Mouse (Mus musculus): ENCODE measurements around the gene Pde4b. TPM values are rescaled to one million over a fixed set of nuclear protein-coding genes. Genes with fewer than 3 reads are reported as not detected.
"Not testable (repeated sequence)": the region's sequence is repeated elsewhere in the genome, so short reads cannot be mapped to it uniquely, and the experiment has no call there.

Pde4b gene
- polyA plus RNA-seq (2016; fragmentation: Nextera tagmentation; extraction: Ambion mirVana) = 4.5 and 6.2 TPM in 2 replicates

- H3K27me3 ChIP-seq (ENCODE audit: low read depth, poor library complexity, severe bottlenecking) = peaks cover 49% of the 10 kb centered on the region
- peak; percentile 65 for DNase-seq (ENCODE audit: low spot score)
- H3K4me3 ChIP-seq = peak within 1 kb of the TSS; percentile 64
- no peaks in the 10 kb centered on the region for H3K9me3 ChIP-seq (replicated peaks)
- H3K36me3 ChIP-seq = no peaks in the 10 kb centered on the region
- H3K4me1 ChIP-seq = peaks cover 16% of the 10 kb centered on the region
- peak within 1 kb of the TSS; percentile 47; the same call in 1 of the 2 replicates for H3K27ac ChIP-seq
- WGBS = 6% methylated on average over 11 of the region's 11 CpGs
Measured at GRCm38 (mm10) chr4:102087091-102087565, at the start of gene Pde4b. Gene Pde4b (plus strand): TSS chr4:102087543.

- no peak overlapping the region for H3K27ac ChIP-seq
- no peaks in the 10 kb centered on the region for H3K9me3 ChIP-seq (replicated peaks)
- no peaks in the 10 kb centered on the region for H3K36me3 ChIP-seq
- 80% methylated on average over 3 of the region's 3 CpGs for WGBS
- no peak for DNase-seq (ENCODE audit: low spot score)
- H3K4me3 ChIP-seq = no peak overlapping the region
- H3K27me3 ChIP-seq (ENCODE audit: low read depth, poor library complexity, severe bottlenecking) = no peaks in the 10 kb centered on the region
- peaks cover 3% of the 10 kb centered on the region for H3K4me1 ChIP-seq
Measured at GRCm38 (mm10) chr4:102040190-102040589, 47.2 kb upstream of the Pde4b start.

GRCm38 (mm10) chr4:102045183-102046140, 41.9 kb upstream of the Pde4b start:
- Histone ChIP-seq H3K27ac (no peak overlapping the region), H3K36me3 (no peaks in the 10 kb centered on the region), H3K4me3 (no peak overlapping the region), H3K9me3 (replicated peaks) (no peaks in the 10 kb centered on the region), H3K27me3 (ENCODE audit: low read depth, poor library complexity, severe bottlenecking) (no peaks in the 10 kb centered on the region), H3K4me1 (peaks cover 11% of the 10 kb centered on the region)
- DNase-seq (ENCODE audit: low spot score) = no peak
- 64% methylated on average over 6 of the region's 6 CpGs for WGBS

- not testable (repeated sequence) for H3K9me3 ChIP-seq (replicated peaks); H3K27me3 ChIP-seq (ENCODE audit: low read depth, poor library complexity, severe bottlenecking); H3K4me3 ChIP-seq; H3K27ac ChIP-seq; DNase-seq (ENCODE audit: low spot score); H3K36me3 ChIP-seq
- H3K4me1 ChIP-seq = peaks cover 11% of the 10 kb centered on the region
- 93% methylated on average over 14 of the region's 14 CpGs for WGBS
Measured at GRCm38 (mm10) chr4:102049368-102049767, 38.0 kb upstream of the Pde4b start.

GRCm38 (mm10) chr4:102061322-102061721, 26.0 kb upstream of the Pde4b start:
- Histone ChIP-seq H3K36me3 (no peaks in the 10 kb centered on the region), H3K4me1 (no peaks in the 10 kb centered on the region), H3K27me3 (ENCODE audit: low read depth, poor library complexity, severe bottlenecking) (no peaks in the 10 kb centered on the region), H3K27ac (no peak overlapping the region), H3K4me3 (no peak overlapping the region), H3K9me3 (replicated peaks) (no peaks in the 10 kb centered on the region)
- 87% methylated on average over 2 of the region's 2 CpGs for WGBS
- DNase-seq (ENCODE audit: low spot score) = no peak

GRCm38 (mm10) chr4:102069314-102069713, 18.0 kb upstream of the Pde4b start:
- H3K36me3 ChIP-seq = no peaks in the 10 kb centered on the region
- H3K4me1 ChIP-seq = no peaks in the 10 kb centered on the region
- no peak overlapping the region for H3K4me3 ChIP-seq
- no peak for DNase-seq (ENCODE audit: low spot score)
- H3K27me3 ChIP-seq (ENCODE audit: low read depth, poor library complexity, severe bottlenecking) = no peaks in the 10 kb centered on the region
- WGBS = 87% methylated on average over 2 of the region's 2 CpGs
- H3K27ac ChIP-seq = no peak overlapping the region
- H3K9me3 ChIP-seq (replicated peaks) = no peaks in the 10 kb centered on the region

- Histone ChIP-seq H3K27ac (no peak overlapping the region), H3K36me3 (no peaks in the 10 kb centered on the region), H3K27me3 (ENCODE audit: low read depth, poor library complexity, severe bottlenecking) (peaks cover 49% of the 10 kb centered on the region), H3K4me1 (peaks cover 16% of the 10 kb centered on the region), H3K4me3 (no peak overlapping the region), H3K9me3 (replicated peaks) (no peaks in the 10 kb centered on the region)
- 82% methylated on average over 4 of the region's 4 CpGs for WGBS
- no peak for DNase-seq (ENCODE audit: low spot score)
Measured at GRCm38 (mm10) chr4:102086336-102086735, 1.0 kb upstream of the Pde4b start.

- Histone ChIP-seq H3K9me3 (replicated peaks) (no peaks in the 10 kb centered on the region), H3K36me3 (no peaks in the 10 kb centered on the region), H3K4me1 (peaks cover 16% of the 10 kb centered on the region), H3K27ac (peak overlapping the region; percentile 47; the same call in 1 of the 2 replicates), H3K4me3 (peak overlapping the region; percentile 64), H3K27me3 (ENCODE audit: low read depth, poor library complexity, severe bottlenecking) (peaks cover 49% of the 10 kb centered on the region)
- peak; percentile 67 for DNase-seq (ENCODE audit: low spot score)
- WGBS = under 1% methylated on average over 64 of the region's 64 CpGs
Measured at GRCm38 (mm10) chr4:102087566-102088234, 357 bp downstream of the Pde4b start.

- no peaks in the 10 kb centered on the region for H3K36me3 ChIP-seq
- WGBS = 27% methylated on average over 15 of the region's 15 CpGs
- H3K4me1 ChIP-seq = peaks cover 16% of the 10 kb centered on the region
- H3K4me3 ChIP-seq = peak overlapping the region; percentile 64
- no peak for DNase-seq (ENCODE audit: low spot score)
- no peaks in the 10 kb centered on the region for H3K9me3 ChIP-seq (replicated peaks)
- H3K27ac ChIP-seq = peak overlapping the region; percentile 47; the same call in 1 of the 2 replicates
- H3K27me3 ChIP-seq (ENCODE audit: low read depth, poor library complexity, severe bottlenecking) = peaks cover 49% of the 10 kb centered on the region
Measured at GRCm38 (mm10) chr4:102088235-102088867, 1.0 kb downstream of the Pde4b start.

- no peak overlapping the region for H3K4me3 ChIP-seq
- H3K4me1 ChIP-seq = no peaks in the 10 kb centered on the region
- no peak for DNase-seq (ENCODE audit: low spot score)
- 95% methylated on average over 2 of the region's 2 CpGs for WGBS
- H3K9me3 ChIP-seq (replicated peaks) = no peaks in the 10 kb centered on the region
- no peaks in the 10 kb centered on the region for H3K36me3 ChIP-seq
- H3K27ac ChIP-seq = no peak overlapping the region
- no peaks in the 10 kb centered on the region for H3K27me3 ChIP-seq (ENCODE audit: low read depth, poor library complexity, severe bottlenecking)
Measured at GRCm38 (mm10) chr4:102095851-102096250, 8.5 kb downstream of the Pde4b start.

- WGBS = 86% methylated on average over 4 of the region's 4 CpGs
- H3K9me3 ChIP-seq (replicated peaks) = no peaks in the 10 kb centered on the region
- no peak for DNase-seq (ENCODE audit: low spot score)
- H3K27me3 ChIP-seq (ENCODE audit: low read depth, poor library complexity, severe bottlenecking) = no peaks in the 10 kb centered on the region
- no peak overlapping the region for H3K27ac ChIP-seq
- no peaks in the 10 kb centered on the region for H3K4me1 ChIP-seq
- no peaks in the 10 kb centered on the region for H3K36me3 ChIP-seq
- H3K4me3 ChIP-seq = no peak overlapping the region
Measured at GRCm38 (mm10) chr4:102102241-102102640, 14.9 kb downstream of the Pde4b start.

- no peak overlapping the region for H3K4me3 ChIP-seq
- no peaks in the 10 kb centered on the region for H3K4me1 ChIP-seq
- H3K27me3 ChIP-seq (ENCODE audit: low read depth, poor library complexity, severe bottlenecking) = no peaks in the 10 kb centered on the region
- H3K36me3 ChIP-seq = no peaks in the 10 kb centered on the region
- WGBS = 88% methylated on average over 2 of the region's 2 CpGs
- H3K27ac ChIP-seq = no peak overlapping the region
- no peak for DNase-seq (ENCODE audit: low spot score)
- H3K9me3 ChIP-seq (replicated peaks) = no peaks in the 10 kb centered on the region
Measured at GRCm38 (mm10) chr4:102104534-102105014, 17.2 kb downstream of the Pde4b start.
